Mouse (Mus musculus) neural tube, embryonic 14.5 days (tissue): Measurements from ENCODE around the gene Cpe. TPM values are rescaled to one million over a fixed set of nuclear protein-coding genes. Genes with fewer than 3 reads are reported as not detected.

Experiments used
- ATAC-seq: fragments of 200-750 bp; cut with Nextera tagmentation; 2 replicates; pipeline ENCODE4 v1.8.0; 2017; ENCODE audit warnings: low read depth, mild to moderate bottlenecking, moderate TSS enrichment, moderate library complexity
- H3K27ac ChIP-seq: fragments of 300-500 bp; sonication (generic); 2 replicates; pipeline ENCODE4 v1.5.1; 2014; ENCODE audit warnings: low read depth, mild to moderate bottlenecking, control low read depth, low read length, moderate library complexity, mixed read lengths
- H3K27me3 ChIP-seq: fragments of 300-500 bp; sonication (generic); 2 replicates; pipeline ENCODE4 v1.6.1; 2014; ENCODE audit warnings: low read length; ENCODE audit not compliant: control insufficient read depth, insufficient read depth
- H3K36me3 ChIP-seq: fragments of 300-500 bp; sonication (generic); 2 replicates; pipeline ENCODE4 v1.6.1; 2014; ENCODE audit warnings: low read length, mixed read lengths; ENCODE audit not compliant: control insufficient read depth, insufficient read depth
- H3K4me1 ChIP-seq: fragments of 300-500 bp; sonication (generic); 2 replicates; pipeline ENCODE4 v1.6.1; 2014; ENCODE audit warnings: low read length; ENCODE audit not compliant: control insufficient read depth, insufficient read depth
- H3K4me2 ChIP-seq: fragments of 300-500 bp; sonication (generic); 2 replicates; pipeline ENCODE4 v1.6.1; 2014; ENCODE audit warnings: mild to moderate bottlenecking, low read depth, low read length, control low read depth
- H3K4me3 ChIP-seq: fragments of 300-500 bp; sonication (generic); 2 replicates; pipeline ENCODE4 v1.5.1; 2014; ENCODE audit warnings: low read depth, low read length, control low read depth, mixed read lengths
- H3K9ac ChIP-seq: fragments of 300-500 bp; sonication (generic); replicated peaks from 2 replicates; pipeline ENCODE4 v1.6.1; 2014; ENCODE audit warnings: low read depth, mild to moderate bottlenecking, control low read depth, low read length, mixed read lengths
- H3K9me3 ChIP-seq: fragments of 300-500 bp; sonication (generic); 2 replicates; pipeline ENCODE4 v1.6.1; 2016; ENCODE audit warnings: low read length; ENCODE audit not compliant: control insufficient read depth
- WGBS: fragments of 180-500 bp; shearing (Covaris S2); extraction: QIAGEN DNeasy Blood & Tissue Kit; methylation state at CpG from one replicate; pipeline ENCODE4 v1.1.7; 2014; 5-methylcytosine and 5-hydroxymethylcytosine counted together
- polyA plus RNA-seq: library from polyadenylated mRNA; unstranded; fragments of >200 nt; fragmentation: Nextera tagmentation; extraction: Ambion mirVana; gene quantifications from 2 replicates; pipeline ENCODE4 v1.2.1, GENCODE M21; 2014

Cpe gene
- polyA plus RNA-seq, result 826 and 848 TPM in 2 replicates

DNA sequence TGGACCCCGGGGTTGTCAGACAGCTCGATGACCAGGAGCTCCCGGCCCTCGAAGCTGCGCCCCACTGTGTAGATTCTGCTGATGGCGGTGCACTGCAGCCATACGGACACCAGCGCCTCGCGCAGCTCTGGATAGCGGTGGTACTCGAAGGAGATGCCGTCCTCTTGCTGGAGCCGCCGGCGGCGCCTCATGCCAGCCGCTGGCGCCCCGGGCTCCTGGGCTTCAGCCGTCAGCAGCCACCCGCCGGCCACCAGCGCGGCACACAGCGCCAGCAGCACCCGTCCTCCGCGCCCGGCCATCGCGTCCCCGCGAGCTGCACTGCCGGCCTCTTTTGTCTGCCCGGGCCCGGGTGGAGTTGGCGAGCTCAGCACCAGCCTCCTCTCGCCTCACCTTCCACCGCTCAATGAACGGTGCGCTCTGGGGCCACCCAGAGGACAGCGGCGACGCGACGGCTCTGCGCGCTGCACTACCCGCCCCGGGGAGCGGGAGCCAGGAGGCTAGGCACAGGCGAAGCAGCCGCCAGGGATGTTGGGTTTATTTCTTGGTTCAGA, at the start of gene Cpe:
Gene Cpe, minus strand, starts transcription at position 404 of the 551 bp plus-strand sequence.
- Histone ChIP-seq H3K27ac (peak within 1 kb of the TSS; percentile 98), H3K4me3 (peak within 1 kb of the TSS; percentile 79), H3K4me1 (peaks cover 12% of the 10 kb centered on the region; the same call in 1 of the 2 replicates), H3K9me3 (no peaks in the 10 kb centered on the region), H3K36me3 (no peaks in the 10 kb centered on the region), H3K27me3 (no peaks in the 10 kb centered on the region), H3K4me2 (peak within 1 kb of the TSS; percentile 62), H3K9ac (peak within 1 kb of the TSS; percentile 84)
- peak; percentile 99 for ATAC-seq
- under 1% methylated on average over 54 of the region's 54 CpGs for WGBS

GRCm38 (mm10) chr8:64740547-64741211, 47.8 kb upstream of the Cpe start:
- Histone ChIP-seq H3K27me3 (no peaks in the 10 kb centered on the region), H3K36me3 (no peaks in the 10 kb centered on the region), H3K27ac (no peak overlapping the region), H3K4me2 (no peak overlapping the region), H3K9me3 (no peaks in the 10 kb centered on the region), H3K4me1 (no peaks in the 10 kb centered on the region), H3K4me3 (no peak overlapping the region), H3K9ac (no peak overlapping the region)
- 95% methylated on average over 13 of the region's 13 CpGs for WGBS
- no peak for ATAC-seq

- H3K9me3 ChIP-seq, result no peaks in the 10 kb centered on the region
- 73% methylated on average over 1 of the region's 1 CpGs for WGBS
- no peak overlapping the region for H3K27ac ChIP-seq
- H3K36me3 ChIP-seq, result no peaks in the 10 kb centered on the region
- H3K9ac ChIP-seq, result no peak overlapping the region
- no peak for ATAC-seq
- H3K4me1 ChIP-seq, result no peaks in the 10 kb centered on the region
- H3K4me3 ChIP-seq, result no peak overlapping the region
- H3K27me3 ChIP-seq, result no peaks in the 10 kb centered on the region
- no peak overlapping the region for H3K4me2 ChIP-seq
Measured at GRCm38 (mm10) chr8:64738916-64739315, 46.1 kb upstream of the Cpe start.

DNA sequence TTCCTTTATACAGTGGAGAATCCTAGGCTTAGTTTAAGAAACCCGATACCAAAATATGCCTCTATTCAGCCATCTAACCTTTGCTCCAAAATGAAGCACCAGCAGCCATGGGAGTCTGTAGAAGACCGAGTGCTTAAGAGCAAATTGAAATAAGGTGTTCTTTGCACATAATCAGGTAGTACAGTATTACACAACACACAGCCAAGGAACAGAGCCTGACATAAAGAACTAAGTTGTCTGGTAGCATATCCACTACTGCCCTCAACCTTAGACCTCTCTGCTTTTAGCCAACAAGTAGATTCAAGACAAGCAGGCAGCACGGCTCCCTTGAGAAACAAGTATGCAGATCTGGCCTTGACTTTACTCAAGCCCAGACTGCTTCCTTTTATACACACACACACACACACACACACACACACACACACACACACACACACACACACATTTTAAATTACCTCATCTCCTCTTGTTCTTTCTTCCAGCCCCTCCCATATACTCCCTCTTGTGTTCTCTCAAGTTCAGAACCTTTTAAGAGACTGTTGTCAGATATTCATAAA, 44.0 kb upstream of the Cpe start:
- ATAC-seq, result no peak
- no peaks in the 10 kb centered on the region for H3K9me3 ChIP-seq
- H3K4me2 ChIP-seq, result no peak overlapping the region
- no peaks in the 10 kb centered on the region for H3K36me3 ChIP-seq
- peaks cover 2% of the 10 kb centered on the region; the same call in 1 of the 2 replicates for H3K4me1 ChIP-seq
- H3K27me3 ChIP-seq, result no peaks in the 10 kb centered on the region
- WGBS, result 90% methylated on average over 3 of the region's 3 CpGs
- H3K4me3 ChIP-seq, result no peak overlapping the region
- no peak overlapping the region for H3K27ac ChIP-seq
- no peak overlapping the region for H3K9ac ChIP-seq

GRCm38 (mm10) chr8:64735161-64735560, 42.3 kb upstream of the Cpe start:
- Histone ChIP-seq H3K27me3 (no peaks in the 10 kb centered on the region), H3K4me2 (no peak overlapping the region), H3K9me3 (no peaks in the 10 kb centered on the region), H3K4me1 (peaks cover 6% of the 10 kb centered on the region), H3K36me3 (peaks cover 6% of the 10 kb centered on the region; the same call in 1 of the 2 replicates), H3K9ac (no peak overlapping the region), H3K27ac (no peak overlapping the region), H3K4me3 (no peak overlapping the region)
- ATAC-seq, result no peak
- 93% methylated on average over 8 of the region's 8 CpGs for WGBS

- WGBS, result under 1% methylated on average over 60 of the region's 60 CpGs
- H3K4me1 ChIP-seq, result peaks cover 6% of the 10 kb centered on the region
- H3K9me3 ChIP-seq, result no peaks in the 10 kb centered on the region
- H3K27me3 ChIP-seq, result no peaks in the 10 kb centered on the region
- H3K36me3 ChIP-seq, result peaks cover 12% of the 10 kb centered on the region; the same call in 1 of the 2 replicates
- H3K9ac ChIP-seq, result peak within 1 kb of the TSS; percentile 50
- peak within 1 kb of the TSS; percentile 54 for H3K4me3 ChIP-seq
- peak within 1 kb of the TSS; percentile 64 for H3K4me2 ChIP-seq
- ATAC-seq, result peak; percentile 100
- peak within 1 kb of the TSS; percentile 52; the same call in 1 of the 2 replicates for H3K27ac ChIP-seq
Measured at GRCm38 (mm10) chr8:64733271-64733943, 40.6 kb upstream of the Cpe start, which contains the start of gene Msmo1. Gene Msmo1, minus strand, starts transcription at chr8:64733792.

- Histone ChIP-seq H3K4me1 (peaks cover 6% of the 10 kb centered on the region), H3K9ac (peak overlapping the region; percentile 50), H3K9me3 (no peaks in the 10 kb centered on the region), H3K4me3 (peak overlapping the region; percentile 54), H3K36me3 (peaks cover 13% of the 10 kb centered on the region; the same call in 1 of the 2 replicates), H3K4me2 (peak overlapping the region; percentile 64), H3K27me3 (no peaks in the 10 kb centered on the region), H3K27ac (no peak overlapping the region)
- WGBS, result 9% methylated on average over 9 of the region's 9 CpGs
- no peak for ATAC-seq
Measured at GRCm38 (mm10) chr8:64732596-64732995, 39.7 kb upstream of the Cpe start.

DNA sequence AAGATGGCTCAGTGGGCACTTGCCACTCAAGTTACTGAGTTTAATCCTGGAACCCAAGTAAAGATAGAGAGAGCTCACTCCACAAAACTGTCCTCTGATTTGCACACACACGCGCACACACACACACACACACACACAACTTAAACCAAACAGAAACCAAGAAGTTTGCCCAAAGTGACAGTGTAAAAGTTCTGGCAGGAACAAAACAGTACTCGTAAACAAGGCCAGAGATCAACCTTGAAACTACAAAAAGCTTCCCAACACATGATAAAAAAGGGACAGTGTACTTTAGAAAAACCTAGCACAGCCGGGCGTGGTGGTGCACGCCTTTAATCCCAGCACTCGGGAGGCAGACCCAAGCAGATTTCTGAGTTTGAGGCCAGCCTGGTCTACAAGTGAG, 35.3 kb upstream of the Cpe start:
- Histone ChIP-seq H3K4me2 (no peak overlapping the region), H3K27ac (no peak overlapping the region), H3K9ac (no peak overlapping the region), H3K4me3 (no peak overlapping the region), H3K4me1 (peaks cover 6% of the 10 kb centered on the region), H3K27me3 (no peaks in the 10 kb centered on the region), H3K36me3 (peaks cover 41% of the 10 kb centered on the region), H3K9me3 (no peaks in the 10 kb centered on the region)
- WGBS, result 95% methylated on average over 7 of the region's 7 CpGs
- ATAC-seq, result no peak
